Mouse (Mus musculus) forebrain, embryonic 15.5 days (tissue): ENCODE measurements around the gene Esrrg. TPM values are rescaled to one million over a fixed set of nuclear protein-coding genes. Genes with fewer than 3 reads are reported as not detected.
A peak's percentile ranks its signal among the peaks of the same experiment; 100 is the strongest.

ENCODE experiments used
- ATAC-seq: fragments of 200-750 bp; cut with Nextera tagmentation; replicated peaks from 2 replicates; pipeline ENCODE4 v1.8.0; 2017; ENCODE audit warnings: mild to moderate bottlenecking, moderate TSS enrichment, moderate library complexity
- H3K27ac ChIP-seq: fragments of 300-500 bp; sonication (generic); replicated peaks from 2 replicates; pipeline ENCODE4 v1.5.1; 2015; ENCODE audit warnings: mild to moderate bottlenecking, inconsistent platforms
- H3K27me3 ChIP-seq: fragments of 300-500 bp; sonication (generic); 2 replicates; pipeline ENCODE4 v1.6.1; 2015; ENCODE audit warnings: inconsistent platforms
- H3K36me3 ChIP-seq: fragments of 300-500 bp; sonication (generic); 2 replicates; pipeline ENCODE4 v1.6.1; 2015; ENCODE audit warnings: mild to moderate bottlenecking, inconsistent platforms
- H3K4me1 ChIP-seq: fragments of 300-500 bp; sonication (generic); 2 replicates; pipeline ENCODE4 v1.6.1; 2015; ENCODE audit warnings: inconsistent platforms
- H3K4me2 ChIP-seq: fragments of 300-500 bp; sonication (generic); replicated peaks from 2 replicates; pipeline ENCODE4 v1.6.1; 2015; ENCODE audit warnings: mild to moderate bottlenecking, inconsistent platforms
- H3K4me3 ChIP-seq: fragments of 300-500 bp; sonication (generic); 2 replicates; pipeline ENCODE4 v1.5.1; 2015; ENCODE audit warnings: mild to moderate bottlenecking, inconsistent platforms
- H3K9ac ChIP-seq: fragments of 300-500 bp; sonication (generic); replicated peaks from 2 replicates; pipeline ENCODE4 v1.6.1; 2015; ENCODE audit warnings: mild to moderate bottlenecking, inconsistent platforms
- H3K9me3 ChIP-seq: fragments of 300-500 bp; sonication (generic); 2 replicates; pipeline ENCODE4 v1.6.1; 2016; ENCODE audit warnings: inconsistent platforms
- WGBS: fragments of 180-500 bp; shearing (Covaris S2); methylation state at CpG from one replicate; pipeline ENCODE4 v1.1.7; 2015; ENCODE audit warnings: mixed read lengths; 5-methylcytosine and 5-hydroxymethylcytosine counted together
- polyA plus RNA-seq: library from polyadenylated mRNA; unstranded; fragments of >200 nt; fragmentation: Nextera tagmentation; extraction: Ambion mirVana; gene quantifications from 2 replicates; pipeline ENCODE4 v1.2.1, GENCODE M21; 2015

Esrrg gene
- polyA plus RNA-seq, 1 experiment from 2014 or later: 9.9 TPM

DNA sequence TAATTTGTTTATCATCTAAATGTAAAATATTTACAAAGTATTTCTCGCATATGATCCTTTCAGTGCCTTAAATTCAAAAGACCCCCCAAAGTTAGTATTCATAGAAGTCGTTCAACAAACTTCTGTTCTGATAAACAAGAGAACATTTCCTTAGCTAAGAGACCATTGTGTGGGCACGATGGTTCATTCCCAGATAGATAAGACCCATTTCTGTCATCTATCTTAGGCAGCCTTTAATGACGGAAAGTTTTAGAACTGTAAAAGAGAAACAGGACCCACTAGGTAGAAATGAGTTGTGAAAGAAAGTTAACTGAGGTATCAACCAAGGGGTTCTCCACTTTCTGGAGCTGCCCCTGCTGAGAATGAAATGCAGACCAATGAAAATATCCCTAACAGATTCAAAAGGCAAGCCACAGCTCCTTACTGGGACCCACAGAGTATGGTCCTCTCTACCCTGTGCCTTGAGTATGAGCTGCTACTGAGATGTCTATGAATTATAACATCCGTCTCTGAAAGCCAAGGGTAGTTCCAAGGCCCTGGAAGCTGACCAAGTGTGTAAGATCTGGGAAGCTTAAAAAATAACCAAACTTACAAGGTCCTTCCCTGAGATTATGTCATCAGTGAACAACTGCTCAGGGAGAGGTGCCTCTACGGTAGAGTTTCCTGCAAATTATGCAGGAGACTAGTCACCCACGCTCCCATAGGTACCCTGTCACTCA is 548.8 kb downstream of the Esrrg start:
- Histone ChIP-seq H3K4me3 (no peak overlapping the region), H3K27ac (no peak overlapping the region), H3K9me3 (no peaks in the 10 kb centered on the region), H3K9ac (no peak overlapping the region), H3K4me2 (no peak overlapping the region), H3K27me3 (no peaks in the 10 kb centered on the region), H3K36me3 (no peaks in the 10 kb centered on the region), H3K4me1 (peaks cover 10% of the 10 kb centered on the region)
- ATAC-seq: no peak
- WGBS: 80% methylated on average over 7 of the region's 7 CpGs

- Histone ChIP-seq H3K9me3 (no peaks in the 10 kb centered on the region), H3K9ac (no peak overlapping the region), H3K27me3 (no peaks in the 10 kb centered on the region), H3K27ac (no peak overlapping the region), H3K36me3 (no peaks in the 10 kb centered on the region), H3K4me3 (no peak overlapping the region), H3K4me2 (no peak overlapping the region), H3K4me1 (peaks cover 10% of the 10 kb centered on the region)
- ATAC-seq: no peak
- WGBS: 76% methylated on average over 1 of the region's 1 CpGs
Observed at GRCm38 (mm10) chr1:188158675-188159074, 550.1 kb downstream of the Esrrg start.

GRCm38 (mm10) chr1:188159108-188159507 is 550.5 kb downstream of the Esrrg start:
- Histone ChIP-seq H3K4me3 (no peak overlapping the region), H3K27ac (no peak overlapping the region), H3K4me1 (peaks cover 6% of the 10 kb centered on the region), H3K9me3 (no peaks in the 10 kb centered on the region), H3K4me2 (no peak overlapping the region), H3K36me3 (no peaks in the 10 kb centered on the region), H3K27me3 (no peaks in the 10 kb centered on the region), H3K9ac (no peak overlapping the region)
- ATAC-seq: no peak
- 90% methylated on average over 2 of the region's 2 CpGs for WGBS

GRCm38 (mm10) chr1:188163058-188163457 is 554.5 kb downstream of the Esrrg start:
- Histone ChIP-seq H3K27ac (no peak overlapping the region), H3K36me3 (no peaks in the 10 kb centered on the region), H3K27me3 (no peaks in the 10 kb centered on the region), H3K9ac (no peak overlapping the region), H3K4me1 (peaks cover 4% of the 10 kb centered on the region; the same call in 1 of the 2 replicates), H3K4me3 (no peak overlapping the region), H3K9me3 (no peaks in the 10 kb centered on the region), H3K4me2 (no peak overlapping the region)
- no peak for ATAC-seq

GRCm38 (mm10) chr1:188164251-188164650 is 555.7 kb downstream of the Esrrg start:
- Histone ChIP-seq H3K9me3 (no peaks in the 10 kb centered on the region), H3K4me2 (no peak overlapping the region), H3K36me3 (no peaks in the 10 kb centered on the region), H3K27ac (no peak overlapping the region), H3K27me3 (no peaks in the 10 kb centered on the region), H3K9ac (no peak overlapping the region), H3K4me3 (no peak overlapping the region), H3K4me1 (peaks cover 4% of the 10 kb centered on the region; the same call in 1 of the 2 replicates)
- ATAC-seq: no peak
- WGBS: 53% methylated on average over 6 of the region's 6 CpGs

DNA sequence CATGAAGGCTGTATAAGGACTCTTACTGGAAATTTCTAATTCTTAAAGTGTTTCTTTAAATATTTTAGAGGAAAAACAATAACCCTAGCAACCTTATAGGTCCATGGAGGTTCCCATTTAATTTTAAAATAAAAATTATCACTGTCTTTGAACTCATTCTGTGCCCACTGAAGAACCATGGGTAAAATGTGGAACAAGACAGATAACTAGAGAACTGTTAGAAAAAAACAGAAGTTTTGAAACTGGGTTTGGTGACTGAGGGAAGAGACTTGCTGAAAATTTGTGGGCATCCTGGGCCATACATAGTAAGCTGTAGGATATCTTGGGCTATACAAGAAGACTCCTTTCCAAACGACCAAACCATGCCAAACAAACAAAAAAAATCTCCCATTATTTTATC is 565.3 kb downstream of the Esrrg start:
- Histone ChIP-seq H3K9me3 (no peaks in the 10 kb centered on the region), H3K27ac (no peak overlapping the region), H3K4me1 (no peaks in the 10 kb centered on the region), H3K36me3 (no peaks in the 10 kb centered on the region), H3K27me3 (no peaks in the 10 kb centered on the region), H3K9ac (no peak overlapping the region), H3K4me2 (no peak overlapping the region), H3K4me3 (no peak overlapping the region)
- ATAC-seq: no peak
- WGBS: 50% methylated on average over 1 of the region's 1 CpGs

DNA sequence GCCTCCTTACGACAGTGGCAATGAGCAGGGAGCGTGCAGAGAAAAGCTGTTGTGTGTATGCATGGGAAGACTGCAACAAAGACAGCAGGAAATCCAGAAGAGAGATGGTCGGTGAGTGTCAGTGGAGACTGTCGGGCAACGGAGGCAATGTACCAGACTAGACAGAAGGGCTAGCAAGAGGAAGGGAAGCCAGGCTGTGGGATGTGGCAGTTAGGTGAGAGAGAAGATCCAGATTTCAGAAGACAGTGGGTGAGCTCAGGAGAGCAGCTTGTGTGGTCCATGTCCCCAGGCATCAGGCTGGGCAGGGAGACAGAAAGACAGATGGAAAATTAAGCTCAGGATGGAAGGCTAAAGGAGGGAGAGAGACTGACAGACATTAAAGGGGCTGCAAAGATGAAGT is 574.4 kb downstream of the Esrrg start:
- peaks cover 25% of the 10 kb centered on the region for H3K4me1 ChIP-seq
- H3K4me2 ChIP-seq: no peak overlapping the region
- no peak overlapping the region for H3K27ac ChIP-seq
- H3K27me3 ChIP-seq: no peaks in the 10 kb centered on the region
- H3K4me3 ChIP-seq: no peak overlapping the region
- H3K9ac ChIP-seq: no peak overlapping the region
- H3K36me3 ChIP-seq: no peaks in the 10 kb centered on the region
- no peak for ATAC-seq
- WGBS: 82% methylated on average over 5 of the region's 5 CpGs
- H3K9me3 ChIP-seq: no peaks in the 10 kb centered on the region

DNA sequence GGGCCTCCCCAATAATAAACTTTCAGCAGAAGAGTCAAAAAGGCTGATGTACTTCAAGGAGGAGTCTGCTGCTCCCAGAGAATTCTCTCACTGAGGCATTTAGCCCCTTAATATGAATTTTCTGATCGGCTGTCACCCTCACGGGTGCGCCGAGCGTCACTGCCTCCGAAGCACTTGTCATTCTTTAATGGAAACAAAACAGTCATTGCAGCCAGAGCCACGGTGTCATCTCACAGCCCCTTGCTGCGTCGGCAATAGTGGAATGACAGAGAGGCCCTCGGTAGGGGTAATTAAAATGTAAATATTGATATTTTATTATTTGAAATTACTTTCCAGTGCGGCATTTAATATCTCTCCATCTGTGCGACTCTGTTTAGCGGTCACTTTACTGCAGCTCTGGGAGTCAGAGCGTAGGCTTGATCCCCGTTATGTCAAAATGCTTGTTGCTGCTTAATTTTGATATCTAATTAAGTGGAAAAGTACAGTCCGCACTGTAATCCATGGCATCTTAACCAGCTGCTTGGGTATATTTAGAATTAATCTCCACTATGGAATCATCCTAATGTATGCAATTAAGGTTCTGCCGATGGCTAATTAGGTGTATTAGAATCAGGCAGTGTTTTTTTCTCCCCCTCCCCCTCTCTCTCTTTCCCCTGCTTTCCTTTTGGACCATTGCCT is 578.0 kb downstream of the Esrrg start:
- 20% methylated on average over 17 of the region's 17 CpGs for WGBS
- no peak overlapping the region for H3K27ac ChIP-seq
- H3K36me3 ChIP-seq: no peaks in the 10 kb centered on the region
- peak overlapping the region; percentile 21 for H3K4me2 ChIP-seq
- no peak overlapping the region for H3K9ac ChIP-seq
- peaks cover 25% of the 10 kb centered on the region for H3K4me1 ChIP-seq
- no peak overlapping the region for H3K4me3 ChIP-seq
- H3K27me3 ChIP-seq: no peaks in the 10 kb centered on the region
- H3K9me3 ChIP-seq: no peaks in the 10 kb centered on the region
- no peak for ATAC-seq

GRCm38 (mm10) chr1:188192971-188193370 is 584.4 kb downstream of the Esrrg start:
- no peaks in the 10 kb centered on the region for H3K36me3 ChIP-seq
- H3K27me3 ChIP-seq: no peaks in the 10 kb centered on the region
- no peaks in the 10 kb centered on the region for H3K9me3 ChIP-seq
- no peak overlapping the region for H3K4me3 ChIP-seq
- no peak overlapping the region for H3K4me2 ChIP-seq
- H3K27ac ChIP-seq: no peak overlapping the region
- H3K4me1 ChIP-seq: no peaks in the 10 kb centered on the region
- ATAC-seq: no peak
- whole genome bisulfite sequencing: 95% methylated on average over 2 of the region's 2 CpGs
- H3K9ac ChIP-seq: no peak overlapping the region

GRCm38 (mm10) chr1:188207421-188207820 is 598.8 kb downstream of the Esrrg start:
- Histone ChIP-seq H3K27ac (no peak overlapping the region), H3K36me3 (no peaks in the 10 kb centered on the region), H3K9ac (no peak overlapping the region), H3K4me3 (no peak overlapping the region), H3K9me3 (no peaks in the 10 kb centered on the region), H3K4me1 (no peaks in the 10 kb centered on the region), H3K27me3 (no peaks in the 10 kb centered on the region), H3K4me2 (no peak overlapping the region)
- WGBS: 59% methylated on average over 6 of the region's 6 CpGs
- ATAC-seq: no peak

DNA sequence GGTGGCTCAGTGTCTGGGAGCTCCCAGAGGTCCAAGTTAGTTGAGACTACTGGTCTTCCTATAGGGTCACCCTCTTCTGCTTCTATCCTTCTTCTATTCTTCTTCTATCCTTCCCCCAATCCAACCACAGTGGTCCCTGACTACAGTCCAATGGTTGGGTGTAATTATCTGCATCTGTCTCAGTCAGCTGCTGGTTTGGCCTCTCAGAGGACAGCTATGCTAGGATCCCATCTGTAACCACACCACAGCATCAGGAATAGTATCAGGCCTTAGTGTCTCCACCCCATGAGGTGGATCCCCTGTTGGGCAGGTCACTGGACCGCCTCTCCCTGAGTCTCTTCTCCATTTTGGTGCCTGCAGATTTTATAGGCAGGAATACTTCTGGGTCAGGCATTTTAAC is 600.4 kb downstream of the Esrrg start:
- no peak overlapping the region for H3K4me2 ChIP-seq
- no peak overlapping the region for H3K9ac ChIP-seq
- no peak for ATAC-seq
- H3K27me3 ChIP-seq: no peaks in the 10 kb centered on the region
- no peaks in the 10 kb centered on the region for H3K9me3 ChIP-seq
- H3K36me3 ChIP-seq: no peaks in the 10 kb centered on the region
- 100% methylated on average over 1 of the region's 1 CpGs for WGBS
- no peak overlapping the region for H3K4me3 ChIP-seq
- H3K4me1 ChIP-seq: no peaks in the 10 kb centered on the region
- H3K27ac ChIP-seq: no peak overlapping the region

- Histone ChIP-seq H3K9ac (no peak overlapping the region), H3K36me3 (no peaks in the 10 kb centered on the region), H3K4me1 (0 out of 2 replicates have a peak, but pooled peaks cover 6% of the 10 kb centered on the region), H3K27ac (no peak overlapping the region), H3K27me3 (no peaks in the 10 kb centered on the region), H3K4me3 (no peak overlapping the region), H3K4me2 (no peak overlapping the region), H3K9me3 (no peaks in the 10 kb centered on the region)
- 0 out of 2 replicates have a peak, but pooled peaks have one; percentile 51 for ATAC-seq
- 45% methylated on average over 10 of the region's 10 CpGs for WGBS
Observed at GRCm38 (mm10) chr1:188214885-188215611, 606.5 kb downstream of the Esrrg start.
